Mouse (Mus musculus) heart, embryonic 15.5 days (tissue): Measurements from ENCODE around the gene Reep6. TPM values are rescaled to one million over a fixed set of nuclear protein-coding genes. Genes with fewer than 3 reads are reported as not detected.
"Not testable (repeated sequence)": the region's sequence is repeated elsewhere in the genome, so short reads cannot be mapped to it uniquely, and the experiment has no call there.

Source experiments
- ATAC-seq: fragments of 200-750 bp; cut with Nextera tagmentation; replicated peaks from 2 replicates; pipeline ENCODE4 v1.8.0; 2017; ENCODE audit warnings: low read depth, moderate TSS enrichment; ENCODE audit not compliant: insufficient number of reproducible peaks, insufficient read depth, low FRiP score
- H3K27ac ChIP-seq: fragments of 300-500 bp; sonication (generic); 2 replicates; pipeline ENCODE4 v1.5.1; 2015; ENCODE audit warnings: mild to moderate bottlenecking, inconsistent platforms
- H3K27me3 ChIP-seq: fragments of 300-500 bp; sonication (generic); 2 replicates; pipeline ENCODE4 v1.6.1; 2015; ENCODE audit warnings: inconsistent platforms
- H3K36me3 ChIP-seq: fragments of 300-500 bp; sonication (generic); 2 replicates; pipeline ENCODE4 v1.6.1; 2015; ENCODE audit warnings: mild to moderate bottlenecking, inconsistent platforms
- H3K4me1 ChIP-seq: fragments of 300-500 bp; sonication (generic); replicated peaks from 2 replicates; pipeline ENCODE4 v1.6.1; 2015; ENCODE audit warnings: inconsistent platforms
- H3K4me2 ChIP-seq: fragments of 300-500 bp; sonication (generic); 2 replicates; pipeline ENCODE4 v1.6.1; 2015; ENCODE audit warnings: inconsistent platforms, mild to moderate bottlenecking, moderate library complexity
- H3K4me3 ChIP-seq: fragments of 300-500 bp; sonication (generic); 2 replicates; pipeline ENCODE4 v1.5.1; 2015; ENCODE audit warnings: mild to moderate bottlenecking, inconsistent platforms
- H3K9ac ChIP-seq: fragments of 300-500 bp; sonication (generic); 2 replicates; pipeline ENCODE4 v1.6.1; 2015; ENCODE audit warnings: mild to moderate bottlenecking, inconsistent platforms
- H3K9me3 ChIP-seq: fragments of 300-500 bp; sonication (generic); replicated peaks from 2 replicates; pipeline ENCODE4 v1.6.1; 2016; ENCODE audit warnings: inconsistent platforms
- whole genome bisulfite sequencing: fragments of 180-500 bp; shearing (Covaris S2); methylation state at CpG from one replicate; pipeline ENCODE4 v1.1.7; 2015; ENCODE audit warnings: mixed read lengths; 5-methylcytosine and 5-hydroxymethylcytosine counted together
- polyA plus RNA-seq: library from polyadenylated mRNA; unstranded; fragments of >200 nt; fragmentation: Nextera tagmentation; extraction: Ambion mirVana; gene quantifications from 2 replicates; pipeline ENCODE4 v1.2.1, GENCODE M21; 2015

Reep6 gene
- polyA plus RNA-seq, 1 experiment from 2014 or later, result 1.6 TPM

GRCm38 (mm10) chr10:80345929-80346328, 16.2 kb downstream of the Reep6 start:
- 79% methylated on average over 6 of the region's 6 CpGs for WGBS
- H3K9ac ChIP-seq, H3K9me3 ChIP-seq, H3K4me2 ChIP-seq, H3K36me3 ChIP-seq, H3K27ac ChIP-seq, H3K4me3 ChIP-seq, ATAC-seq: not testable (repeated sequence)
- Histone ChIP-seq H3K4me1 (peaks cover 61% of the 10 kb centered on the region), H3K27me3 (peaks cover 98% of the 10 kb centered on the region)

DNA sequence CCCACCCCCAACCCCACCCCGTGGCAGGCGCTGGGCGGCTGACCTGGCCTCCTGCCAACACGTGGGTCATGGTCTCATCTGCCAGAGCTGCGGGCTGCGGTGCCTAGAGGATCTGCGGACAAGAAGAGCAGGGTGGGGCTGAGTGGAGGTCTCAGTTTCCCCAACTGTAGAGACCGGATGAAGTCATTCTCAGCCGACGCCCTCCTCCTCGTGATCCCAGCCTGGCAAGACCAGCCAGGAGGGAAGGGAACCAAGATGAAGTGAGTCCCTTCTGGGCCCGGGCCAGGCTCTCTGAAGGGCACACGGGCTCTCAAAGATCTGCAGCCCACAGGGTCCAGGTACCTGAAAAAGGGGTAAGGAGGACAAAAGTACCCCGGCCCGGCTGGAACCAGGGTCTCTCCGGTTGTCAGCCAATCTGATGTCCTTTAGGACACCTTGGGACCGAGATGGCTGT, 17.8 kb downstream of the Reep6 start:
- Histone ChIP-seq H3K4me1 (peaks cover 50% of the 10 kb centered on the region), H3K9ac (peak overlapping the region; percentile 61), H3K4me2 (peak overlapping the region; percentile 82), H3K27me3 (peaks cover 98% of the 10 kb centered on the region), H3K36me3 (no peaks in the 10 kb centered on the region), H3K4me3 (peak overlapping the region; percentile 52), H3K27ac (0 out of 2 replicates have a peak overlapping the region, but pooled peaks have one; percentile 31), H3K9me3 (no peaks in the 10 kb centered on the region)
- ATAC-seq, result no peak
- 12% methylated on average over 17 of the region's 17 CpGs for WGBS

- Histone ChIP-seq H3K9ac (peak within 1 kb of the TSS; percentile 61), H3K27ac (peak within 1 kb of the TSS; percentile 31), H3K9me3 (no peaks in the 10 kb centered on the region), H3K36me3 (no peaks in the 10 kb centered on the region), H3K27me3 (peaks cover 98% of the 10 kb centered on the region), H3K4me1 (peaks cover 42% of the 10 kb centered on the region), H3K4me2 (peak within 1 kb of the TSS; percentile 82), H3K4me3 (peak within 1 kb of the TSS; percentile 52)
- ATAC-seq, result peak; percentile 51
- under 1% methylated on average over 42 of the region's 42 CpGs for WGBS
Measured at GRCm38 (mm10) chr10:80348244-80348781, 18.6 kb downstream of the Reep6 start, which contains the start of gene Adamtsl5. Adamtsl5 (minus strand) TSS chr10:80348412.

- H3K27me3 ChIP-seq, result peaks cover 98% of the 10 kb centered on the region
- H3K4me3 ChIP-seq, result peak overlapping the region; percentile 52
- peaks cover 36% of the 10 kb centered on the region for H3K4me1 ChIP-seq
- no peaks in the 10 kb centered on the region for H3K9me3 ChIP-seq
- H3K4me2 ChIP-seq, result peak overlapping the region; percentile 82
- WGBS, result 18% methylated on average over 26 of the region's 26 CpGs
- H3K9ac ChIP-seq, result peak overlapping the region; percentile 61; the same call in 1 of the 2 replicates
- no peak for ATAC-seq
- no peak overlapping the region for H3K27ac ChIP-seq
- no peaks in the 10 kb centered on the region for H3K36me3 ChIP-seq
Measured at GRCm38 (mm10) chr10:80348981-80349380, 19.2 kb downstream of the Reep6 start.

DNA sequence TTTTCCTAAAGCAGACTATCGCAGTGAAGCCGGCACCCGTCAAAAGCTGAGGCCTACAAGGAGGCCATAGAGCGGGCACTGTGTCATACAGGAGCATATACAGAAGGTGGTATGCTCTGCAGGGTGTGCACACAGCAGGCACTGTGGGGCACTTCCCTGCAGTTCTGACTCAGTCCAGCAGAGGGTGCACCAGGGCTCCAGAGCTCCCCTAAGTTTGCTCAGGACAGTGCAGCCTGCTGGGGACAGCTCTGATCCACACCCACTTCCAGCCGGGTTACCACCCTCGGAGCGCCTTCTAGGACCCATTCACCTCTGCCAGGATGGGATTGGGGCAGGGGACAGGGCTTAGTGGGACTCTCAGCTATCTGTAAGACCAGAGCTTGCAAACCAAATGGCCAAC, 20.5 kb downstream of the Reep6 start:
- H3K4me1 ChIP-seq, result peaks cover 24% of the 10 kb centered on the region
- 4% methylated on average over 7 of the region's 7 CpGs for WGBS
- no peak overlapping the region for H3K27ac ChIP-seq
- peak; percentile 73 for ATAC-seq
- peaks cover 97% of the 10 kb centered on the region for H3K27me3 ChIP-seq
- no peak overlapping the region for H3K4me3 ChIP-seq
- H3K36me3 ChIP-seq, result no peaks in the 10 kb centered on the region
- no peak overlapping the region for H3K9ac ChIP-seq
- H3K9me3 ChIP-seq, result no peaks in the 10 kb centered on the region
- no peak overlapping the region for H3K4me2 ChIP-seq

DNA sequence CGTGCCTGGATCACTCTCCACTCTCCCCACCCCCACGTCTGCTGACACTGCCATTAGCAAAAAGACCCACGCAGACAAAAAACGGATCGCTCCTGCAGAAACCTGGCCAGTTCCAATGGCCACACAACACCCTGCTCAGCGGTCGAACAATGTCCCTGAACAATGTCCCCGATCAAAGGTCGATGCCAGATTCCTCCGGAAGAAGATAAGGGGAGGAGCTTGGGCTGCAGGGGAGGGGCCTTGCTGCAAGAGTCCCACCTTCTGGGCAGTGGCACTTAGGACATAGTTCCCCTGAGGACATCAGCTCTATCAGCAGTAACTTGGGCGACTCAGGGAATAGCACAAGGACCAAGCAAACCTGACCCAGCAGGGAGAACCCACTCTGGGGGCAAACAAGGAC, 22.1 kb downstream of the Reep6 start:
- peaks cover 33% of the 10 kb centered on the region for H3K4me1 ChIP-seq
- 31% methylated on average over 11 of the region's 11 CpGs for WGBS
- ATAC-seq, result no peak
- H3K9ac ChIP-seq, result no peak overlapping the region
- H3K27ac ChIP-seq, result no peak overlapping the region
- H3K27me3 ChIP-seq, result peaks cover 98% of the 10 kb centered on the region
- H3K4me2 ChIP-seq, result no peak overlapping the region
- no peaks in the 10 kb centered on the region for H3K36me3 ChIP-seq
- no peaks in the 10 kb centered on the region for H3K9me3 ChIP-seq
- no peak overlapping the region for H3K4me3 ChIP-seq

- Histone ChIP-seq H3K27me3 (peaks cover 98% of the 10 kb centered on the region), H3K9me3 (no peaks in the 10 kb centered on the region), H3K4me1 (peaks cover 29% of the 10 kb centered on the region), H3K4me3 (no peak overlapping the region), H3K27ac (no peak overlapping the region), H3K36me3 (no peaks in the 10 kb centered on the region), H3K4me2 (no peak overlapping the region), H3K9ac (no peak overlapping the region)
- no peak for ATAC-seq
- 40% methylated on average over 8 of the region's 8 CpGs for WGBS
Measured at GRCm38 (mm10) chr10:80352727-80353126, 23.0 kb downstream of the Reep6 start.

DNA sequence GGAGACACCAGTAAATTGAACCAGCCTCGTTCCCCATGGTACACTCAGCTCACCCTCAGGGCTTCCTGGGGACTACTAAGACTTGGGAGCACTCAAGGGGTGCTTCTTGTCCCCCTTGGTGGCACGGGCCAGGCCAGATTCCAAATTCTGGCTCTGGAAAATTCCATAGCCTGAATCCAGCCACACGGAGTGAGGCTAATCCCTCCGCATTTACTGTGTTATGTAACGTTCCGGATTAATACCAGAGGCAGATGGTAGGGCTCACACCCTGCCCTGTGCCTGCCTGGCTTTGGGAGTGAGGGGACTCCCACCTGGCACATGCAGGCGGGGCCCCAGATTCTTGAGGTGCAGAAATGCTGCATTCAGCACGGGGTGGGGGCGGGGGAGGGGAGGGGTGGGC, 25.7 kb downstream of the Reep6 start:
- ATAC-seq, result no peak

DNA sequence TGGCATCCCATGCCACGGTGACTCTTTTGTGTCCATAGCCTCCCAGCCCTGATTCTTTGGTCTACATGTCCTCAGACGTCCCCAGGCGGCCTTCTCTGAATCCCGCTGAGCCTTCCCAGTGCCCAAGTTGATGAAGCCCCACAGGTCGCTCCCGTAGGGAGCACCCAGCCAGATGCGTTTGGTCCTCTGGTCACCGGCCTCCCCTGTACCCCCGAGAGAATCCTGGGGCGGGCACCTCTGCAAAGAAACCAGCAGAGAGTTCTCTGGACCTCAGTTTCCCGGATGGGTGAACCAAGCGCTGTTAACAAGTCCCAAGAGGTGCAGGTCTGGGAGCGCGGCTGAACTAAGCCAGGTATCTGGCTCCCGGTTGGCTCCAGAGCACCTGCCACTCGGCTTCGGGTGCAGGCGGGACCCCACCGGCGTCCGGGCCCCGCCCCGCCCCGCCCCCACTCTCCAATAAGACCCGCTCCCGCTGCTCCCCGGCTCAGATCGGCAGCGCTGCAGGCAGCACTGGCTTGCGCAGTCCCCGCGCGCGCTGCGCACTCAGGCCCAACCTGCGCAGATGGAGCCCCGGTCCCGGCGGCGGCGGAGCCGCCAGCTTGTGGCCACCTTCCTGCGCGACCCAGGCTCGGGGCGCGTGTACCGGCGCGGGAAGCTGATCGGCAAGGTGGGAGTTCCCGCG, 26.4 kb downstream of the Reep6 start, which contains the start of gene Plk5:
Gene Plk5, plus strand, starts transcription at position 459 of the 682 bp plus-strand sequence.
- ATAC-seq, result no peak
- Histone ChIP-seq H3K9ac (no peak within 1 kb of the TSS), H3K36me3 (no peaks in the 10 kb centered on the region), H3K27me3 (peaks cover 99% of the 10 kb centered on the region), H3K27ac (no peak within 1 kb of the TSS), H3K4me3 (peak within 1 kb of the TSS; percentile 27), H3K4me2 (peak within 1 kb of the TSS; percentile 58), H3K4me1 (peaks cover 16% of the 10 kb centered on the region), H3K9me3 (no peaks in the 10 kb centered on the region)
- 2% methylated on average over 52 of the region's 53 CpGs for WGBS

More for the DNA sequence above, 25.7 kb downstream of the Reep6 start:
- WGBS, result 12% methylated on average over 9 of the region's 9 CpGs
- H3K9ac ChIP-seq, result no peak overlapping the region
- no peaks in the 10 kb centered on the region for H3K36me3 ChIP-seq
- H3K9me3 ChIP-seq, result no peaks in the 10 kb centered on the region
- no peak overlapping the region for H3K4me3 ChIP-seq
- H3K27me3 ChIP-seq, result peaks cover 99% of the 10 kb centered on the region
- no peak overlapping the region for H3K27ac ChIP-seq
- H3K4me2 ChIP-seq, result no peak overlapping the region
- peaks cover 17% of the 10 kb centered on the region for H3K4me1 ChIP-seq

DNA sequence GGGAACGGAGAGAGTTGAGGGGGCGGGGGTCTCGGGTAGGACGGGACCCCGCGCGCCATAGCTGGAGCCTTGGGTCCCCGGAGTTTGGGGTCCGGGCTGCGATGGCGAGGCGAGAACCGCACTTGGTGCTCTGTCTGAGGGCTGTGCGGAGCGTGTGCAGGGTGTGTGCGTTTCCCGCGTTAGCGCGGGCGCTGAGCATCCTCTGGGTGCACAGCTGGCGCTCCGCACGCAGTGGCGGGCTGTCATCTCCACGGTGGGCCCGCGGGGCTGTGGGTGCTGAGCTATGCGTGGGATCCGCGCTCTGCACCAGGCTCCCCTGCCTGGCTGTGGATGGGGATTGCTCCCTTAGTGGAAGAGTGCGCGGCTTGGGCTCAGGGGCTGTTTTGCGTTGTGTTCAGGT, 27.0 kb downstream of the Reep6 start:
- H3K4me3 ChIP-seq, result peak overlapping the region; percentile 27
- WGBS, result 3% methylated on average over 34 of the region's 34 CpGs
- H3K4me2 ChIP-seq, result peak overlapping the region; percentile 58
- H3K9me3 ChIP-seq, result no peaks in the 10 kb centered on the region
- no peak overlapping the region for H3K9ac ChIP-seq
- H3K27ac ChIP-seq, result no peak overlapping the region
- peaks cover 16% of the 10 kb centered on the region for H3K4me1 ChIP-seq
- peaks cover 94% of the 10 kb centered on the region for H3K27me3 ChIP-seq
- ATAC-seq, result no peak
- H3K36me3 ChIP-seq, result no peaks in the 10 kb centered on the region

DNA sequence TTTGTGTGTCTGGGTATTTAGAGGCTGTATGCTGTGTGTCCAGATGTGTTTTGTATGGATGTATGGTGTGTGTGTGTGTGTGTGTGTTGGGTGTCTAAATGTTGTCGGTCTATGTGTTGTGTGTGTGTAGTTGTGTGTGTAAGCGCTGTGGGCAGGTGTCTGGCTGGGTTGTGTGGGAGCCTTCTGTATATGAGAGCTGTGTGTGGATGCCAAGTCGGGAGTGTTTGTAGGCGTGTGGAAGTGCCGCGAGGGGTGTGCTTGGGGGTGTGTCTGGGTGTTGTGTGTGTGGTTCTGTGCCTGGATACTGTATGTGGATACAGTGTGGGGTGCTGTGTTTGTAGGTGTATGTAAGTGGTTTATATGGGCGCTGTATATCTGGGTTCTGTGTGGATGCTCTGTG, 27.6 kb downstream of the Reep6 start:
- 28% methylated on average over 7 of the region's 7 CpGs for WGBS

More for the DNA sequence above, 27.6 kb downstream of the Reep6 start:
- H3K9me3 ChIP-seq, result no peaks in the 10 kb centered on the region
- H3K36me3 ChIP-seq, result no peaks in the 10 kb centered on the region
- no peak overlapping the region for H3K27ac ChIP-seq
- no peak overlapping the region for H3K4me3 ChIP-seq
- peaks cover 88% of the 10 kb centered on the region for H3K27me3 ChIP-seq
- peaks cover 16% of the 10 kb centered on the region for H3K4me1 ChIP-seq
- H3K9ac ChIP-seq, result no peak overlapping the region
- ATAC-seq, result no peak
- H3K4me2 ChIP-seq, result no peak overlapping the region
